Mouse (Mus musculus) spleen, adult 2 months (tissue): ENCODE results near the gene Keg1.

Experiments used
- CTCF ChIP-seq: fragments of 200-500 bp; IDR thresholded peaks from 2 replicates; pipeline ENCODE4 v1.5.1; 2011; ENCODE audit warnings: mild to moderate bottlenecking, inconsistent platforms; ENCODE audit not compliant: insufficient read depth, insufficient read length, insufficient replicate concordance; ENCODE audit errors: extremely low read depth
- POLR2A ChIP-seq: fragments of 200-500 bp; IDR thresholded peaks from 2 replicates; pipeline ENCODE4 v1.6.1; 2011; ENCODE audit warnings: low read depth, low read length, inconsistent platforms

DNA sequence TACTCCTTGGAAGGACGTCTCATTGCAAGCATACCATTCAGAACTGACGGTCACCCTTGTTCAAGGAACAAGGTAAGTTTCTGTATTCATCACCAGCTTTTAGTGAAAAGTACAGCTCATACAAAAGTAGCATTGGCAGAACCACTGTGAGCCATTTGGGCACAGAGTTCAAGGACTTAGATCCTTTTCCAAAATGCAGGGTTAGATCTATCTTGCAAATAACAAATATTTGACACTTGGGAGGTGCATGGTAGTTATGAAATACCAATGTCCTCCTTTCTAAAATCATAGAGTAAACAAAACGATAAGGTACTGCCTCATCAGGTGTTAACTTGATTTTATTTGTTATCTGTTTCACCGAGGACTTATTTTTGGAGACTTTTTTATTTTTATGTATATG lies 24.5 kb upstream of the Keg1 start:
- no peak for TF ChIP-seq CTCF
- TF ChIP-seq POLR2A: no peak
